Mouse (Mus musculus) mouse trophoblast stem cell (cell line): ENCODE results near the gene Olfr354.

Source experiments
- in situ Hi-C, 2 experiments: fragments of 300-500 bp; cut with MseI, MboI; formaldehyde crosslinking; loops; 2 replicates in 1 of 2; 3 replicates in 1 of 2; pipeline ENCODE4 v1.15.1; 2025

Gene Olfr354

DNA sequence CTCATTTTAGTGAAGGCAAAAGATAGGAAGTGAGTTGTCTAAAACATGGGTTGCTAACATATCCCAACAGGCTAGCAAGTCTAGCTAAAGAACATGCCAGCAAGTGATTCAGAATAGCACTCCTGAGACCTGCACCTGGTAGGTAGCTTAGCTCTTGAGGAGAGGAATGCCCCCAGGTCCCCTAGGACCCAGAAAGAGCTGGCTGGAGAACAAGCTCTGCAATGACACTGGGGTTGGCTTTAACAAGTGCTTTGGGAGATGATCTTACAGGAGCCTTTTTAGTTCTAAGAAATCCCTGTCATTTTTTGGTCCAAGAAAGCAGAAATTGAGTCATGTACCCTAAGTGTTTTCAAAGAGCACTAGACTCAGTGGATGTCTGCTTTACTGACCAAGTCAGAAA, at the start of gene Olfr354:
Gene Olfr354, plus strand, starts transcription at position 301 of the 400 bp plus-strand sequence.
- in situ Hi-C loops = no loop called here

DNA sequence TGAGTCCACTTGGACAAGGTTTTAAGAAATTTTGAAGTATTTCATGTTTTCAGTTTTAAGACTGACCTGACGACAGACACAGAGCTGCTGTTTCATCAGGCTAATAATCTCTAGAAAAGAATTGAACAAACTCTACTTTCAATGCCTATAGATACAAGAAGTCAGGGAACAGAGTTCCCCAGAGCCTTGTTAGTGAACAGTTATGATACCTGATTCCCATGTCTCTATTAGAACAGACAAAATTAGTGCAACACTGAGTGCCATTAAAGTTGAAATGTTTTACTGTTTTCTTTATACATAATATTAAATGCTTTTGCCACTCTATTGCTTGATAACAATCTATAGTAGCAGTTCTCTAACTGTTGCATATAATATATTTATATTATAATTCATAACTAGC, 42.9 kb upstream of the Olfr354 start, which contains the start of gene Olfr351:
Gene Olfr351, minus strand, starts transcription at position 101 of the 400 bp plus-strand sequence.
- in situ Hi-C loops = no loop called here

DNA sequence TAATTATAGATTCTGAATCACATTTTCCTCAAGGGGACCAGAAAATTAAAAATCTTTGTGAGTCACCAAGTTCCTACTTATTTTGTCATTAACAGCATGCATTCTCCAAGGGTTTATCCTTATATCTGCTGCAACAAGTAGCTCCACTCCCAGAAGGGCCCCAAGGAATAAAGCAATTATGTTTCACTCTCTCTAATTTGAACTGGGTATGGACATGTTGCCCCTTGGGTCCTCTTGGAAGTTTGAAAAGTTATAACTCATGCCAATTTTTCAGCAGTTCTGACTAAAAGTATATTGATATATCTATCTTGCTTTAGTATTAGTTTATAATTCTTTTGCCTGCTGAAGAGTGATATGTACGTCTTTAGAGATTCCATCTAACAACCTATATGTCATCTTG, 37.3 kb upstream of the Olfr354 start, which contains the start of gene Olfr352:
Gene Olfr352, plus strand, starts transcription at position 301 of the 400 bp plus-strand sequence.
- in situ Hi-C loops = no loop called here

DNA sequence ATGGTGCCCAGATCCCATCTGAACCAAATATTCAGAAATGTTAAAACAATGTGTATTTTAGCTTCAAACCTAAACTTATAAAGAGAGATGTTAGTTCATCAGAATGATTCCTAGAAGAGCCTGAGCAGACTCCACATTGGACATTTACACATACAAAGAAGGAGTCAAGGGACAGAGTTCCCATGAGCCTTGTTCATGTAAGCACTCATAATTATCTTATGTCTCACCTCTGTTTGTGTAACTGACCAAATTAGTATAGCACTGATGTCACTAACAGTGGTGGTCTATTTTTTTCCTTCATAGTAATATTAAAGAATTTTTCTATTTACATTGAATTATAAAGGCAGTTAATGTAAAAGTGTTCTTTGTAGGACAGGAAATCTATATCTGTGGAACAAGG, 12.6 kb upstream of the Olfr354 start, which contains the start of gene Olfr353:
Gene Olfr353, minus strand, starts transcription at position 101 of the 400 bp plus-strand sequence.
- in situ Hi-C loops = no loop called here

DNA sequence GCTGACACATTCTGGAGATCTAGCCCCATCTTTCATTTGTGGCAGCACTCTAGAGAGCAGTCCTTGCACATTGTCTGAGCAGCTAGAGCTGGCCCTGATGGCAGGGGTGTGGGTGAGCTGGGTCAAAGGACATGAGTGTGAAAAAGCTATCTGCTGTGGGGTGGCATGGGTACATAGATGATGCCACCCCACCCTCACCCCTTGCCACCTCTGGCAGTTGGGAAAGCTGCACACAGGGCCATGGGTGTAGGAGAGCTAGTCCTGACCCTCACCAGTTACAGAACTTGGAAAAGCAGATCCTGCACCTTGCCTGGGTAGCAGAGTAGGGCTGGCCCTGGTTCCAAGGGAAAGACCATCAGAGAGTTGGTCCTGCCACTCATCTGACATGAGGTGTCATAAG, 8.4 kb upstream of the Olfr354 start:
- in situ Hi-C loops = no loop called here

DNA sequence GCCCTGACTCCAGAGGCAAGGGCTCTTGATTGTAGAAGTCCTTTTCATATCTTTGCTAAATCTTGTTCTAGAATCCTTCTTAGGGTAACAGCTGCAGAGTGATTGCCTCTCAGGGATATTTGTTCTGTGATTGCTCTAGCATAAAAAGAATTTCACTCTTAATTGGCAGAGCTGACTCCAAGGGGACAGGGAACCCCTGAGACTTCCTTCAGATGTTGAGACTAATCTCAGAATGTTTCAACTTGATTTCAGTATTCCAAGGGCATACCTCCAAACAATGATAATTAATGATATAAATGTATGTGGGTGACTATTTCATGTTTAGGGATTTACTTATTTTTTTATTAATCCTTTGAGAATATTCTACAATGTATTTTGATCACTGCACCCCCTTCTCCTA, 23.3 kb downstream of the Olfr354 start, which contains the start of gene Olfr355:
Gene Olfr355, minus strand, starts transcription at position 101 of the 400 bp plus-strand sequence.
- in situ Hi-C loops = no loop called here

DNA sequence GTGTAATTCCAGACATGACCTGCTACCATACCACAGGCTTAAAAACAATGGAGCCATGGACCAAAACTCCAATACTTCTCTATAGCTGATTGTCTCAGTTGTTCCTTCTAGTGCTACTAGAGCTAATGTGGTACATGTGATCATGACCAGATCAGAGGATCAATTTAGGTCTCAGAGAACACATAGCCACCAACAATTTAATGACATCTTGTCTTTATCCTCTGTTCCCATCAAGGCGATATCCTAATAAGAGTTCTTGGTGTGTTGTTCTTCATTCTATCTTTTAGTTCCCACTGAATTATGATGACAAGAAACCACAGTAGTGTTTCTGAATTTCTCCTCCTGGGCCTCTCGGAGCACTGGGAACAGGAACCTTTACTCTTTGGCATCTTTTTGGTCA, 31.3 kb downstream of the Olfr354 start, which contains the start of gene Olfr356:
Gene Olfr356, plus strand, starts transcription at position 301 of the 400 bp plus-strand sequence.
- in situ Hi-C loops = no loop called here
